Mouse (Mus musculus) spleen, postnatal 36 days (tissue): ENCODE data around the gene Rgs7bp.
"Not testable (repeated sequence)": the region's sequence is repeated elsewhere in the genome, so short reads cannot be mapped to it uniquely, and the experiment has no call there.

Experiments
- DNase-seq, 2 experiments: peaks; one replicate each; pipeline ENCODE4 v3.0.0; 2022; ENCODE audit warnings: low spot score in 2 of 2, mixed read lengths in 1 of 2

Rgs7bp gene

GRCm38 (mm10) chr13:104937759-104938158, 117.0 kb downstream of the Rgs7bp start:
- DNase-seq: peak in 1 of 2 experiments; percentile 8

GRCm38 (mm10) chr13:104936586-104936985, 118.1 kb downstream of the Rgs7bp start:
- DNase-seq: no peak

GRCm38 (mm10) chr13:104931635-104932532, 122.8 kb downstream of the Rgs7bp start:
- no peak for DNase-seq

- no peak for DNase-seq
These were observed 123.9 kb downstream of the Rgs7bp start for GRCm38 (mm10) chr13:104930814-104931213.

- DNase-seq: no peak
These were observed 136.1 kb downstream of the Rgs7bp start for GRCm38 (mm10) chr13:104918663-104919062.

GRCm38 (mm10) chr13:104916771-104917170, 138.0 kb downstream of the Rgs7bp start:
- DNase-seq: not testable (repeated sequence)

- DNase-seq: no peak
These were observed 138.6 kb downstream of the Rgs7bp start for GRCm38 (mm10) chr13:104916106-104916505.

GRCm38 (mm10) chr13:104914288-104914895, 140.3 kb downstream of the Rgs7bp start:
- DNase-seq: no peak

- DNase-seq: not testable (repeated sequence)
These were observed 143.1 kb downstream of the Rgs7bp start for GRCm38 (mm10) chr13:104911626-104912025.

GRCm38 (mm10) chr13:104911006-104911405, 143.7 kb downstream of the Rgs7bp start:
- DNase-seq: not testable (repeated sequence)

GRCm38 (mm10) chr13:104908691-104909090, 146.0 kb downstream of the Rgs7bp start:
- DNase-seq: no peak
